Mouse (Mus musculus) megakaryocyte progenitor cell, adult 5-6 weeks (primary cell): ENCODE measurements around the gene Ttll12. TPM values are rescaled to one million over a fixed set of nuclear protein-coding genes. Genes with fewer than 3 reads are reported as not detected.

Source experiments
- ATAC-seq: replicated peaks from 2 replicates; pipeline ENCODE4 v1.8.0; 2016; ENCODE audit warnings: mild to moderate bottlenecking, moderate TSS enrichment, inconsistent platforms; ENCODE audit not compliant: poor library complexity
- total RNA-seq, 2 experiments: library from RNA; stranded (forward) in 1 of 2; stranded (reverse) in 1 of 2; fragments of 157-497, 149-512 nt in 1 of 2; fragments of 200-1000 nt in 1 of 2; gene quantifications; 2 replicates each; pipeline versions ENCODE4 v1.2.3 to v1.2.4; 2015 to 2017

The Ttll12 gene
- total RNA-seq, 2 experiments from 2014 or later, result 11.6 to 20.8 TPM

DNA sequence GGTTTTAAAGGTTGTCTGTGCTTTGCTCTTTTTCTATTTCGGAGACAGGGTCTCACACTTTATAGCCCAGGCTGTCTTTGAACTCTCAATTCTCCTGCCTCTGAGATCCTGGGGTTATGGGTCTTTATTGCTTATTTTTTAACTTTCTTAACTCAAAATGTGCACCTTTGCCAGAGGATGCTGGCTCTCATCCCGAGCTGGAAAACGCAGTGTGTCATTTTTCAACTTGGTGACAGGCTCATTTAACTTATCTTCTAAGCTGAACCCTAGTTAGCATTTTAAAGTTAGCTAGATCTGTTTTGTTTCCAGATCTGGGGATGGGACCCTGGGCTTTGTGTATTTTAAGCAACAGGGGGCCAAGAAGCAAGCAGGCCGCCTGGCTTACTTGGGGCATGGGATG is 66.1 kb downstream of the Ttll12 start:
- no peak for ATAC-seq

DNA sequence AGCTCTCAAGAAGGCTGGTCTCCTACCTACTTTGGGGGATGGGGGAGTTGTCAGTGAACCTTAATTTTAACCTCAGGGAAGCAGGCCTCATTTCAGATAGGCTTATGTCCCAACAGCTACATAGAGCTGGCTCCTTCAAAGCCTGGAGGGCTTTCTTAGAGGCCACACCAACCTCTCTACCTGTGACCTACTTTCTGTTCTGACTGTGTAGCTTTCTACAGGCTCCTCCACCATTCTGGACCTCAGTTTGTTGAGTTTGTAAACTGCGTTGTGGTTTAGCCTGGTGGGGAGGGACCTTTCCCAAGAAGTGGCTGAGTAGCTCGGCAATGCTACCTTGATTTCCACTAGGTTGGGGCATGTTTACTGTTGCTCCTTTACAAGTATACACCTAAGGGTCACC is 67.2 kb downstream of the Ttll12 start:
- ATAC-seq, result no peak

DNA sequence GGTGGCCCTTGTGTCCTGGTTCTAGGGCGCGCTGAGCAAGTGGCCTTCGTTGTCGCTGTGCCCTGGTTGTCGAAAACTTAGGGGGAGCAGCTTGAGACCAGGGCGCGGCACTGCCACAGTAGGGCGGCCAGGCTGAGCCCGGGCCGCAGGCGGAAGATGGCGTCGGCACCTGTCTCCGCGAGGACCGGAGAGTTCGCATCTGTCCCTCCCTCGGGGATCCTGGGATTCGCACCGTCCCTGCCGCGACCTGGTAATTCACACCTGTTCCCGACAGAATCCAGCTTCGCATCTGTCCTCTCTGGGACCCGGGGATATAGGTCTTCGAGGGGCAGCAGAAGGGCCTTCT is 67.9 kb downstream of the Ttll12 start:
- ATAC-seq, result peak; percentile 33

GRCm38 (mm10) chr15:83526424-83527091 is 68.4 kb downstream of the Ttll12 start, which contains the start of gene Bik:
Bik (plus strand) TSS chr15:83526862.
- peak; percentile 68 for ATAC-seq

Other genes with a start within 250 kb of the Ttll12 start
- 19.9 and 23.7 TPM in 2 replicates for gene Arfgap3, start 244.9 kb downstream of the Ttll12 start, total RNA-seq (2015)
- 21.4 and 25.4 TPM in 2 replicates for gene Arfgap3, start 244.9 kb downstream of the Ttll12 start, total RNA-seq (2017)
- 40.0 and 47.4 TPM in 2 replicates for gene Pacsin2, start 130.6 kb downstream of the Ttll12 start, total RNA-seq (2015)
- 71.7 and 101 TPM in 2 replicates for gene Pacsin2, start 130.6 kb downstream of the Ttll12 start, total RNA-seq (2017)
- gene Ttll1, start 84.3 kb downstream of the Ttll12 start, total RNA-seq (2015), result 6.2 and 7.6 TPM in 2 replicates
- 2.0 and 4.9 TPM in 2 replicates for gene Ttll1, start 84.3 kb downstream of the Ttll12 start, total RNA-seq (2017)
- gene Bik, start 68.3 kb downstream of the Ttll12 start, total RNA-seq (2015), result 0.15 TPM in 1 of 2 replicates, not detected in the other
- gene Bik, start 68.3 kb downstream of the Ttll12 start, total RNA-seq (2017), result 0.25 TPM in 1 of 2 replicates, not detected in the other
- 123 and 129 TPM in 2 replicates for gene Tspo, start 31.6 kb downstream of the Ttll12 start, total RNA-seq (2015)
- gene Tspo, start 31.6 kb downstream of the Ttll12 start, total RNA-seq (2017), result 70.4 and 103 TPM in 2 replicates
- 13.2 and 17.6 TPM in 2 replicates for gene Mcat, start 31.4 kb downstream of the Ttll12 start, total RNA-seq (2015)
- gene Mcat, start 31.4 kb downstream of the Ttll12 start, total RNA-seq (2017), result 15.3 and 16.3 TPM in 2 replicates
- not detected in 2 replicates for gene Scube1, start 129.9 kb upstream of the Ttll12 start, total RNA-seq (2015)
- gene Scube1, start 129.9 kb upstream of the Ttll12 start, total RNA-seq (2017), result not detected in 2 replicates
- gene Mpped1, start 184.3 kb upstream of the Ttll12 start, total RNA-seq (2015), result not detected in 2 replicates
- not detected in 2 replicates for gene Mpped1, start 184.3 kb upstream of the Ttll12 start, total RNA-seq (2017)